12 mouse cellular contexts compared by ENCODE assay signal in the genomic region with DNA sequence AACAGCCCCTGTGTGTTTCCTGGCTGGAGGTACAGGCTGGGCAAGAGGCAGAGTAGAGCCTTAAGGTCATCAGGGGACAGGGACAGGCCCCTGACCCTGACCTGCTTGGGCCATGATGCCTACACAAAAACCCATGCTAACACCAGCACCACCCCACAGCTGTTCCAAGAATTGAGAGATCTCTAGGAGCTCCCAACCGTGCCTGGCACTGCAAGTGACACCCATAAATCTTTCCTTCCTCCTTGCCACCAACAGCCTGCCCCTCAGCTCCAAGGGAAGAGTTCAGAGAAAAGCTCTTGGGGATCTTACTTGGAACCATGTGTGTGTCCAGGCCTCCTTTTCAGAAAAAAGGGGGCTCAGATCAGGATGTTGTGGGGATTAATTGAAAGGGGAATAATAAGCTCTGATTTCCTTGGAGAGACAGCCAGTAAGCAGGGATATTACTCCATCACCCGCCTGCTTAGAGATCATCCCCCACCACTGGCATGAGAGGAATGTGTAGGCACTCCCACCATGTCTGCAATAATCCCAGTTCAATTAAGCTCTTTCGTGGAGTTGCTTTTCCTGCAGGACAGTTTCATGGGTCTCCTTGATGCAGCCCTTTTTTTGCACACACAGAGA. TPM values are rescaled to one million over a fixed set of nuclear protein-coding genes. Genes with fewer than 3 reads are reported as not detected.
DNase-seq lines count a peak whose midpoint lies in the region; ATAC-seq and TF ChIP-seq lines count a peak whose summit lies in the region.
"Had no signal": no experiment of that assay in that cellular context is flagged by ENCODE, and none has a peak within 500 bp of the region (broad histone marks: within the 10 kb centered on the region; RNA-seq: fewer than 3 reads in every experiment).

No protein-coding gene starts in this region.

- peaks cover 45% of the 10 kb centered on the region for H3K4me1 ChIP-seq in kidney, embryonic 15.5 days
- peaks cover 7% of the 10 kb centered on the region; the same call in 1 of the 2 replicates for H3K4me1 ChIP-seq in embryonic facial prominence, embryonic 14.5 days (ENCODE audit: control insufficient read depth, insufficient read depth, low read length)

- no peak for TF ChIP-seq CTCF in C2C12 (IDR thresholded peaks at IDR 0.05; ENCODE audit: control insufficient read depth, insufficient read depth, insufficient read length)

- no peak overlapping the region for H3K4me3 ChIP-seq in kidney, embryonic 15.5 days (replicated peaks)
- no peak overlapping the region for H3K4me3 ChIP-seq in C2C12 (ENCODE audit: insufficient read depth, poor library complexity, severe bottlenecking)
- H3K4me3 ChIP-seq in embryonic facial prominence, embryonic 14.5 days (ENCODE audit: low read depth, low read length) = no peak overlapping the region
- H3K4me3 ChIP-seq: liver, embryonic 12.5 days; megakaryocyte, embryonic 14.5 days had no signal

- 12% methylated on average over 3 of the region's 3 CpGs for WGBS in kidney, embryonic 15.5 days
- WGBS in embryonic facial prominence, embryonic 14.5 days = 9% methylated on average over 3 of the region's 3 CpGs

- H3K79me3 ChIP-seq in C2C12 (ENCODE audit: low read depth) = peaks cover 78% of the 10 kb centered on the region

- no peaks in the 10 kb centered on the region for H3K27me3 ChIP-seq in kidney, embryonic 15.5 days
- H3K27me3 ChIP-seq in C2C12 (ENCODE audit: control insufficient read depth, insufficient read depth, insufficient read length) = no peaks in the 10 kb centered on the region
- no peaks in the 10 kb centered on the region for H3K27me3 ChIP-seq in embryonic facial prominence, embryonic 14.5 days (replicated peaks; ENCODE audit: control insufficient read depth, insufficient read depth, low read length)
- H3K27me3 ChIP-seq: liver, embryonic 12.5 days; megakaryocyte, embryonic 14.5 days had no signal

- H3K9me3 ChIP-seq in kidney, embryonic 15.5 days (replicated peaks) = no peaks in the 10 kb centered on the region
- H3K9me3 ChIP-seq in embryonic facial prominence, embryonic 14.5 days (ENCODE audit: control insufficient read depth, low read length) = no peaks in the 10 kb centered on the region
- H3K9me3 ChIP-seq: liver, embryonic 12.5 days; megakaryocyte, embryonic 14.5 days had no signal

- H3K27ac ChIP-seq in kidney, embryonic 15.5 days = peak overlapping the region; percentile 80
- no peak overlapping the region for H3K27ac ChIP-seq in embryonic facial prominence, embryonic 14.5 days (replicated peaks; ENCODE audit: low read depth, low read length)
- H3K27ac ChIP-seq: liver, embryonic 12.5 days had no signal

- H3K4me2 ChIP-seq in kidney, embryonic 15.5 days = no peak overlapping the region
- H3K4me2 ChIP-seq in embryonic facial prominence, embryonic 14.5 days (ENCODE audit: low read depth, low read length) = no peak overlapping the region
- H3K4me2 ChIP-seq: liver, embryonic 12.5 days had no signal

- peaks cover 100% of the 10 kb centered on the region for H3K79me2 ChIP-seq in C2C12 (ENCODE audit: control insufficient read depth, insufficient read depth)

- DNase-seq in adrenal gland, postnatal 10 days = peak; percentile 42
- DNase-seq in adrenal gland, postnatal 25 days = no peak
- no peak for DNase-seq in kidney, postnatal 14 days
- peak; percentile 56 for DNase-seq in embryonic facial prominence, embryonic 14.5 days (ENCODE audit: low spot score)
- no peak for DNase-seq in layer of hippocampus, postnatal 36 days
- DNase-seq: B cell, adult 2 months had no signal

- no peak overlapping the region for H3K9ac ChIP-seq in kidney, embryonic 15.5 days
- no peak overlapping the region for H3K9ac ChIP-seq in embryonic facial prominence, embryonic 14.5 days (ENCODE audit: low read depth, low read length)
- H3K9ac ChIP-seq: liver, embryonic 12.5 days had no signal

- H3K36me3 ChIP-seq in kidney, embryonic 15.5 days = no peaks in the 10 kb centered on the region
- peaks cover 13% of the 10 kb centered on the region for H3K36me3 ChIP-seq in C2C12 (ENCODE audit: control insufficient read depth, insufficient read depth)
- H3K36me3 ChIP-seq in embryonic facial prominence, embryonic 14.5 days (ENCODE audit: control insufficient read depth, insufficient read depth, low read length) = no peaks in the 10 kb centered on the region
- H3K36me3 ChIP-seq: liver, embryonic 12.5 days had no signal

- no peak overlapping the region for H3ac ChIP-seq in C2C12 (ENCODE audit: control insufficient read depth, insufficient read length, low read depth)

- ATAC-seq in kidney, embryonic 15.5 days (replicated peaks; ENCODE audit: low FRiP score) = peak; percentile 62; the same call in 1 of the 2 replicates
- ATAC-seq in embryonic facial prominence, embryonic 14.5 days (ENCODE audit: low read depth) = no peak
- ATAC-seq in activated CD4-positive, CD25-positive, alpha-beta regulatory T cell, adult 4 months = no peak
- ATAC-seq: hindbrain, embryonic 16.5 days; liver, embryonic 12.5 days had no signal

TF ChIP-seq in C2C12, 6 proteins besides CTCF, POLR2A, EP300 and RAD21:
- peak; percentile 52 for TF ChIP-seq CEBPB (IDR thresholded peaks at IDR 0.05; ENCODE audit: low read depth)
- TF ChIP-seq FOSL1 (IDR thresholded peaks at IDR 0.05; ENCODE audit: insufficient read depth, low read length, poor library complexity, severe bottlenecking) = no peak

RNA-seq across cellular contexts. Expression of gene Cux1, which starts 44.3 kb away (rescaled TPM):
- total RNA-seq in adrenal gland, postnatal 10 days (2021) = 10 to 100 TPM; 79.1 to 95.4 TPM
- 109 and 110 TPM in 2 replicates for total RNA-seq in adrenal gland, postnatal 25 days (2021)
- polyA plus RNA-seq in kidney, embryonic 15.5 days (2015; fragmentation: Nextera tagmentation; extraction: Ambion mirVana) = 108 and 110 TPM in 2 replicates
- 43.9 TPM for polyA plus RNA-seq in C2C12 (2012; fragmentation: generic; extraction: Trizol)
- 60.6 and 65.5 TPM in 2 replicates for polyA plus RNA-seq in embryonic facial prominence, embryonic 14.5 days (2014; fragmentation: Nextera tagmentation; extraction: Ambion mirVana)
- polyA plus RNA-seq in activated CD4-positive, CD25-positive, alpha-beta regulatory T cell, adult 4 months (2017; shearing (Covaris generic)) = 10 to 100 TPM; 36.1 to 46.2 TPM
- 10 to 100 TPM; 36.0 to 38.1 TPM for total RNA-seq in layer of hippocampus, postnatal 36 days (2021)

Comparison
In these comparisons a context has a peak if more than half of its experiments do, and no peak if none do; other contexts are left out.
1. DNase-seq: peak in adrenal gland, postnatal 10 days (single experiment) and embryonic facial prominence, embryonic 14.5 days (single experiment); none in adrenal gland, postnatal 25 days (single experiment), kidney, postnatal 14 days (single experiment) and layer of hippocampus, postnatal 36 days (0 of 2).